Mouse (Mus musculus) CH12.LX (cell line): ENCODE measurements at regions not wholly inside any gene's neighbourhood (a gene's known extent, or its start where the extent isn't known, plus 50 kb on each side); places are given as distances from the start of the nearest gene placed in this dataset.

Experiments
- DNase-seq: peaks from one replicate; pipeline ENCODE4 v3.0.0-alpha.2; 2013; ENCODE audit errors: extremely low read depth
- H3K27ac ChIP-seq: 2 replicates; pipeline ENCODE4 v1.5.1; 2012; ENCODE audit warnings: low read depth, mild to moderate bottlenecking, control low read depth, moderate library complexity; ENCODE audit not compliant: insufficient read depth
- H3K27me3 ChIP-seq: replicated peaks from 2 replicates; pipeline ENCODE3; 2012; ENCODE audit warnings: inconsistent platforms
- H3K36me3 ChIP-seq, 2 experiments: replicated peaks in 1 of 2; 2 replicates each; pipeline versions ENCODE3 to v1.6.1; 2012; ENCODE audit warnings: inconsistent platforms in 1 of 2, low read length in 1 of 2, mild to moderate bottlenecking in 1 of 2, mixed read lengths in 1 of 2, moderate library complexity in 1 of 2; ENCODE audit not compliant: control insufficient read depth in 1 of 2, insufficient read depth in 1 of 2
- H3K4me1 ChIP-seq, 2 experiments: 2 replicates each; pipeline ENCODE4 v1.6.1; 2012; ENCODE audit warnings: inconsistent platforms in 1 of 2, moderate library complexity in 1 of 2; ENCODE audit not compliant: insufficient read depth in 2 of 2, control insufficient read depth in 1 of 2
- H3K4me2 ChIP-seq: 2 replicates; pipeline ENCODE4 v1.6.1; 2012; ENCODE audit warnings: low read depth, mild to moderate bottlenecking, control low read depth; ENCODE audit not compliant: poor library complexity, insufficient read depth, severe bottlenecking
- H3K4me3 ChIP-seq, 3 experiments: fragments of 150-350 bp in 1 of 3; sonication (generic) in 1 of 3; replicated peaks in 1 of 3; 2 replicates each; pipeline versions ENCODE3 to v1.5.1; 2011 to 2012; ENCODE audit warnings: low read depth in 2 of 3, low read length in 2 of 3, mild to moderate bottlenecking in 2 of 3, moderate library complexity in 2 of 3, control low read depth in 1 of 3, improper control_type of control experiment in 1 of 3, inconsistent platforms in 1 of 3, mixed read lengths in 1 of 3; ENCODE audit not compliant: poor library complexity in 1 of 3
- H3K79me2 ChIP-seq: replicated peaks from 2 replicates; pipeline ENCODE4 v1.6.1; 2012; ENCODE audit warnings: mild to moderate bottlenecking, moderate library complexity; ENCODE audit not compliant: control insufficient read depth, poor library complexity, insufficient read depth, severe bottlenecking; ENCODE audit errors: extremely low read depth
- H3K9ac ChIP-seq: 2 replicates; pipeline ENCODE4 v1.6.1; 2012; ENCODE audit warnings: low read depth, mild to moderate bottlenecking, control low read depth, moderate library complexity; ENCODE audit not compliant: insufficient read depth
- H3K9me3 ChIP-seq: replicated peaks from 2 replicates; pipeline ENCODE3; 2012; ENCODE audit warnings: low read length, inconsistent platforms, mixed read lengths
- BHLHE40 ChIP-seq: IDR thresholded peaks from 2 replicates; pipeline ENCODE4 v1.6.1; 2011; ENCODE audit warnings: mild to moderate bottlenecking, low read depth, low read length, improper control_type of control experiment
- CHD2 ChIP-seq: IDR thresholded peaks from 2 replicates; pipeline ENCODE4 v1.6.1; 2011; ENCODE audit warnings: low read length, improper control_type of control experiment
- CTCF ChIP-seq, 2 experiments: IDR thresholded peaks in 1 of 2; conservative IDR thresholded peaks in 1 of 2; 2 replicates each; pipeline ENCODE4 v1.5.1; 2011 to 2012; ENCODE audit warnings: low read depth in 2 of 2, low read length in 2 of 2, improper control_type of control experiment in 1 of 2, inconsistent platforms in 1 of 2, mild to moderate bottlenecking in 1 of 2, moderate library complexity in 1 of 2
- E2F4 ChIP-seq: IDR thresholded peaks from 2 replicates; pipeline ENCODE4 v1.6.1; 2011; ENCODE audit warnings: low read depth, low read length, improper control_type of control experiment; ENCODE audit not compliant: insufficient replicate concordance
- ELF1 ChIP-seq: IDR thresholded peaks from 2 replicates; pipeline ENCODE4 v1.6.1; 2014; ENCODE audit warnings: low read depth, mild to moderate bottlenecking, inconsistent platforms, low read length, improper control_type of control experiment
- ETS1 ChIP-seq: conservative IDR thresholded peaks from 2 replicates; pipeline ENCODE4 v1.6.1; 2012; ENCODE audit warnings: low read depth, mild to moderate bottlenecking, inconsistent platforms, low read length, improper control_type of control experiment, moderate library complexity
- HCFC1 ChIP-seq: IDR thresholded peaks from 2 replicates; pipeline ENCODE4 v1.6.1; 2012; ENCODE audit warnings: low read depth, mild to moderate bottlenecking, inconsistent platforms, low read length, improper control_type of control experiment
- IRF4 ChIP-seq: IDR thresholded peaks from 2 replicates; pipeline ENCODE4 v1.6.1; 2014; ENCODE audit warnings: low read depth, mild to moderate bottlenecking, inconsistent platforms, low read length, improper control_type of control experiment
- JUN ChIP-seq: IDR thresholded peaks from 2 replicates; pipeline ENCODE4 v1.6.1; 2011; ENCODE audit warnings: low read depth, mild to moderate bottlenecking, low read length, improper control_type of control experiment, moderate library complexity; ENCODE audit not compliant: insufficient read depth
- KAT2A ChIP-seq: IDR thresholded peaks from 2 replicates; pipeline ENCODE4 v1.6.1; 2012; ENCODE audit warnings: low read length, improper control_type of control experiment, inconsistent platforms; ENCODE audit not compliant: insufficient replicate concordance
- MAX ChIP-seq: IDR thresholded peaks from 2 replicates; pipeline ENCODE4 v1.6.1; 2011; ENCODE audit warnings: low read length, improper control_type of control experiment
- MAZ ChIP-seq: IDR thresholded peaks from 2 replicates; pipeline ENCODE4 v1.6.1; 2012; ENCODE audit warnings: low read depth, mild to moderate bottlenecking, inconsistent platforms, low read length, improper control_type of control experiment, moderate library complexity
- MEF2A ChIP-seq: IDR thresholded peaks from 2 replicates; pipeline ENCODE4 v1.6.1; 2014; ENCODE audit warnings: low read depth, mild to moderate bottlenecking, inconsistent platforms, low read length, improper control_type of control experiment, borderline replicate concordance
- NRF1 ChIP-seq: IDR thresholded peaks from 2 replicates; pipeline ENCODE4 v1.6.1; 2014; ENCODE audit warnings: low read depth, mild to moderate bottlenecking, inconsistent platforms, low read length, improper control_type of control experiment, moderate library complexity
- PAX5 ChIP-seq: IDR thresholded peaks from 2 replicates; pipeline ENCODE4 v1.6.1; 2012; ENCODE audit warnings: low read length, inconsistent platforms, mixed read lengths
- POLR2A ChIP-seq: IDR thresholded peaks from 2 replicates; pipeline ENCODE4 v1.6.1; 2011; ENCODE audit warnings: low read depth, mild to moderate bottlenecking, improper control_type of control experiment, low read length
- POLR2AphosphoS2 ChIP-seq: IDR thresholded peaks from 2 replicates; pipeline ENCODE4 v1.6.1; 2011; ENCODE audit warnings: low read depth, low read length, improper control_type of control experiment
- RCOR1 ChIP-seq: conservative IDR thresholded peaks from 2 replicates; pipeline ENCODE4 v1.6.1; 2012; ENCODE audit warnings: low read depth, mild to moderate bottlenecking, inconsistent platforms, low read length, improper control_type of control experiment
- SIN3A ChIP-seq: IDR thresholded peaks from 2 replicates; pipeline ENCODE4 v1.6.1; 2012; ENCODE audit warnings: low read length, improper control_type of control experiment, inconsistent platforms
- SMC3 ChIP-seq: IDR thresholded peaks from 2 replicates; pipeline ENCODE4 v1.6.1; 2011; ENCODE audit warnings: low read depth, low read length, improper control_type of control experiment
- TBP ChIP-seq: conservative IDR thresholded peaks from 2 replicates; pipeline ENCODE4 v1.6.1; 2011; ENCODE audit warnings: low read depth, low read length, improper control_type of control experiment
- TCF12 ChIP-seq: IDR thresholded peaks from 2 replicates; pipeline ENCODE4 v1.6.1; 2014; ENCODE audit warnings: low read depth, mild to moderate bottlenecking, inconsistent platforms, low read length, improper control_type of control experiment
- UBTF ChIP-seq: IDR thresholded peaks from 2 replicates; pipeline ENCODE4 v1.6.1; 2012; ENCODE audit warnings: low read depth, mild to moderate bottlenecking, inconsistent platforms, low read length, improper control_type of control experiment, moderate library complexity
- USF2 ChIP-seq: conservative IDR thresholded peaks from 2 replicates; pipeline ENCODE4 v1.6.1; 2011; ENCODE audit warnings: low read depth, low read length, improper control_type of control experiment
- ZC3H11A ChIP-seq: IDR thresholded peaks from 2 replicates; pipeline ENCODE4 v1.6.1; 2012; ENCODE audit warnings: low read depth, mild to moderate bottlenecking, inconsistent platforms, low read length, improper control_type of control experiment
- ZKSCAN1 ChIP-seq: IDR thresholded peaks from 2 replicates; pipeline ENCODE4 v1.6.1; 2012; ENCODE audit warnings: low read depth, inconsistent platforms, low read length, improper control_type of control experiment, borderline replicate concordance
- ZMIZ1 ChIP-seq: IDR thresholded peaks from 2 replicates; pipeline ENCODE4 v1.6.1; 2012; ENCODE audit warnings: low read depth, mild to moderate bottlenecking, inconsistent platforms, low read length, improper control_type of control experiment
- ZNF384 ChIP-seq: IDR thresholded peaks from 2 replicates; pipeline ENCODE4 v1.6.1; 2012; ENCODE audit warnings: low read depth, low read length, improper control_type of control experiment, inconsistent platforms
- dilution Hi-C: fragments of 300-500 bp; cut with MboI; formaldehyde crosslinking; loops from 2 replicates; pipeline ENCODE4 v1.14.3; 2020; ENCODE audit warnings: low sequenced_read_pairs; ENCODE audit not compliant: extremely low pct_unique_long_range_greater_than_20kb, extremely low pct_ligation_motif_present
- in situ Hi-C: fragments of 300-500 bp; cut with MboI; formaldehyde crosslinking; loops from 3 replicates; pipeline ENCODE4 v1.14.3; 2019; ENCODE audit warnings: low sequenced_read_pairs, low pct_ligation_motif_present, low pct_unique_long_range_greater_than_20kb, mixed read lengths

GRCm38 (mm10) chrX:166931048-166931447, 278.1 kb downstream of the Tmsb4x start:
- Histone ChIP-seq H3K4me3 (no peak overlapping the region), H3K27me3 (no peaks in the 10 kb centered on the region), H3K4me1 (no peaks in the 10 kb centered on the region), H3K79me2 (no peaks in the 10 kb centered on the region), H3K36me3 (no peaks in the 10 kb centered on the region), H3K27ac (no peak overlapping the region), H3K9me3 (no peaks in the 10 kb centered on the region), H3K4me2 (no peak overlapping the region), H3K9ac (no peak overlapping the region)
- DNase-seq, result no peak
- TF ChIP-seq CTCF (conservative IDR thresholded peaks at IDR 0.05 in 1 of 2, IDR thresholded peaks at IDR 0.05 in 1 of 2; ENCODE audit: low read depth in 2 of 2, low read length in 2 of 2), result no peak
- no peak for TF ChIP-seq MAZ
- no peak for TF ChIP-seq ETS1
- TF ChIP-seq NRF1, result no peak
- no peak for TF ChIP-seq TCF12
- no peak for TF ChIP-seq CHD2
- TF ChIP-seq SIN3A, result no peak
- no peak for TF ChIP-seq ZKSCAN1
- no peak for TF ChIP-seq POLR2AphosphoS2
- no peak for TF ChIP-seq ZMIZ1
- TF ChIP-seq SMC3, result no peak
- no peak for TF ChIP-seq ELF1
- TF ChIP-seq RCOR1, result no peak
- TF ChIP-seq JUN, result no peak
- dilution Hi-C loops (no loop called here), in situ Hi-C loops (no loop called here)

GRCm38 (mm10) chrX:166929716-166930420, 279.2 kb downstream of the Tmsb4x start:
- no peak for DNase-seq
- H3K36me3 ChIP-seq, result no peaks in the 10 kb centered on the region
- H3K4me3 ChIP-seq, result no peak overlapping the region
- H3K27me3 ChIP-seq, result no peaks in the 10 kb centered on the region
- H3K4me2 ChIP-seq, result no peak overlapping the region
- no peaks in the 10 kb centered on the region for H3K9me3 ChIP-seq
- TF ChIP-seq BHLHE40 (no peak), UBTF (no peak), HCFC1 (no peak), IRF4 (no peak), MEF2A (no peak), PAX5 (no peak), TBP (no peak), CTCF (conservative IDR thresholded peaks at IDR 0.05 in 1 of 2, IDR thresholded peaks at IDR 0.05 in 1 of 2; ENCODE audit: low read depth in 2 of 2, low read length in 2 of 2) (no peak), ZMIZ1 (no peak), KAT2A (no peak), ZC3H11A (no peak), MAZ (no peak), POLR2A (no peak), ELF1 (no peak), MAX (no peak), E2F4 (no peak), POLR2AphosphoS2 (no peak), ZNF384 (no peak), USF2 (no peak)
- no peaks in the 10 kb centered on the region for H3K79me2 ChIP-seq
- in situ Hi-C loops, result no loop called here
- dilution Hi-C loops, result no loop called here
- no peak overlapping the region for H3K27ac ChIP-seq
- H3K9ac ChIP-seq, result no peak overlapping the region
- H3K4me1 ChIP-seq, result no peaks in the 10 kb centered on the region
